Mouse (Mus musculus): ENCODE measurements at regions not wholly inside any gene's neighbourhood (a gene's known extent, or its start where the extent isn't known, plus 50 kb on each side); places are given as distances from the start of the nearest gene placed in this dataset.
"Not testable (repeated sequence)": the region's sequence is repeated elsewhere in the genome, so short reads cannot be mapped to it uniquely, and the experiment has no call there.

DNA sequence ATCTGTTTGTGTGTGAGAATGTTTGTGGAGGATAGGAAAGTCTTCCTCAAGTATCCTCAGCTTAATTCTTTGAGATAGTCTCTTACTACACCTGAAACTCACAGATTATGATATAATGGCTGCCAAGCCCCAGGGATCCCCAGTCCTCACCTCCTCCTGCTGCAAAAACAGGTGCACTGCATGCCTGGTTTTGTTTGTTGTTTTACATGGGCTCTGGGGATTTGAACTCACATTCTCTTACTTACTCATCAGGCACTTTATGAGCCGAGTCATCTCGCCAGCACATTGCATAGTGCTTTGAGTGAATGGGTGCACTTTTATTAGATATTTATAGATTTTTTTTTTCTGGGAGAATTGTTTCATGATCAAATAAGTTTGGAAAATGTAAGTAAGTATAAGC lies 56.3 kb downstream of the Mterf1b start:
- no peak for DNase-seq (ENCODE audit: low spot score in 2 of 2)

DNA sequence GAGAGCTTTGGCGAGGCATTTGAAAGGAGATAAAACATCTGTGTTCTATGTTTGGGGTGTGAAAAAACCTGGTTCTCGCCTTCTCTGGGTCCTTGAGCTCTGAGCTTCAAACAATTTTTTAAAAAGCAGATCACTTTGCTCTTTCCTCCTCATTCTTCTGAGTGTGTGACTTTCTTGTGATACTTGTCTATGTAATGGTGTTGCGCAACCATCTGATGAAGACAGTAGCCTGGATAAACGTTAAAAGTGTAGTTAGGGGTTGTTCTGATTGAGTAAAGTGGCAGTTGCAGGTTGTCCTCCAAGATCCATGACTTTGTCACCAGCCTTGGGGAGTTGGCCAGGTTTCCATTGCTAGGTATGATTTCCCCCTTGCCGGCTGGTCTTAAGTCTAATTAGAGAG lies 62.1 kb downstream of the Mterf1b start:
- DNase-seq (ENCODE audit: low spot score in 2 of 2): not testable (repeated sequence)

DNA sequence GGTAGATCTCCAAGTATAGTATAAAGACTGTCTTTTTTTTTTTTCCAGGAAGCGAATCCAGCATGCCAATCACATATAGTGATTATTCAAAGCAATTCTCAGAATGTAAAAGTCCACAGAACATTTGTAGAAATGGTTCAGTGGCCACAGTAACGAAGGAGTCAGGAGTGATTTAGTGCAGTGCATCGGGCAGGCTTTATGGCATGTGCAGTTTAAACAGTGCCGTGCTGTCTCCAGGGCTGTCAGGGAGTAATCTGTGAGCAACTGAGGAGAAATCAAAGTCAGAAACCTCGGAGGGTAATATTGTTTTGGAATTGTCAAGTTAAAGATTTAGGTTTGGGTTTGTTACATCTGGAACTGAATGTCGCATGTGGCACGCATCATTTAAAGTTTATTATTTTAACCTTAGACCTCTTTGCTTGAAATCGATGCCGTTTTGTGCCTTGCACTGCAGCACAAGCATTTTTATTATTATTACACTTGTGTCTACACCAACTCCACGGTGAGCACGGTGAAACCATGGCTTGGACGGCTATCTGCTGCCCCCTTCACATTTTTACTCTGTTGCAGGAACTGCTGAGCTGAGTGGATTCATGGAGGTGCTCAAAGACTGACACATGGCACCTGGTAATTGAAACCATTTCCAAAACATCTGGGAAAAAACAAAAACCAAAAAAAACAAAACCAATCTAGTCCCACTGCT lies 65.0 kb downstream of the Mterf1b start:
- DNase-seq (ENCODE audit: low spot score in 2 of 2): no peak

DNA sequence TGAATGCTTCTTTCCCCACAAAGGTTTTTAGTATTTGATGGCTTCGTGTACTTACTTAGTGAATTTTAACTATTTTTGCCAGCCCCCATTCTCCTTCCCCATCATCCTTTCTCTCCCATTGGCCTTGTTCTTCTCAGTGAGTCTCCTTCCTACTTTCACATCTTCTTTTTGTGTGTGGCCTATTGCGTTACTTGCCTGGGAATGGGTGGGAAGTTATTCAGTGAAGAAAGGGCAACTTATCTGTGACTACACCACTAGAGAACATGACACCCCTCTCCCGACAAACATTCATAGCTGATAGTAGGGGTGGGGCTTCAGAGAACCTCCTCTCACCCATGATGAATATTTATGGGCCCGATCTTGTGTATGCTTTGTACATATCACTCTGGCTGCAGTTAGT lies 67.1 kb downstream of the Mterf1b start:
- no peak for DNase-seq (ENCODE audit: low spot score in 2 of 2)

DNA sequence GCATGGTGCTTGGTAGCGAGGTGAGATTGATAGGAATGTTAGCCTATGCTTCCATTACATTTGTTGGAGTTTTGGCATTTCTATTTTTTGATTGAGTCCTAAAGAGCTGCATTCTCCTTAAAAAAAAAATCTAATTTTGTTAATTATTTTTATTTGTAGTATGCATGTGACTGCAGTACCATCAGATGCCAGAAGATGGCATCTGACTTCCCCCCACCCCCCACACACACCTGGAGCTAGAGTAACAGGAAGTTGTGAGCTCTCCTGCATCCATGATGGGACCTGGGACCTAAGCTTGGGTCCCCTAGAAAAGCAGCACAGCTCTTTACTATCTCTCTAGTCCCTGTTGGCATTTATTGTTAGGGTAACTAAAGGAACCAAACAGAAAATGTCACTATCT lies 70.5 kb downstream of the Mterf1b start:
- DNase-seq (ENCODE audit: low spot score in 2 of 2): no peak

DNA sequence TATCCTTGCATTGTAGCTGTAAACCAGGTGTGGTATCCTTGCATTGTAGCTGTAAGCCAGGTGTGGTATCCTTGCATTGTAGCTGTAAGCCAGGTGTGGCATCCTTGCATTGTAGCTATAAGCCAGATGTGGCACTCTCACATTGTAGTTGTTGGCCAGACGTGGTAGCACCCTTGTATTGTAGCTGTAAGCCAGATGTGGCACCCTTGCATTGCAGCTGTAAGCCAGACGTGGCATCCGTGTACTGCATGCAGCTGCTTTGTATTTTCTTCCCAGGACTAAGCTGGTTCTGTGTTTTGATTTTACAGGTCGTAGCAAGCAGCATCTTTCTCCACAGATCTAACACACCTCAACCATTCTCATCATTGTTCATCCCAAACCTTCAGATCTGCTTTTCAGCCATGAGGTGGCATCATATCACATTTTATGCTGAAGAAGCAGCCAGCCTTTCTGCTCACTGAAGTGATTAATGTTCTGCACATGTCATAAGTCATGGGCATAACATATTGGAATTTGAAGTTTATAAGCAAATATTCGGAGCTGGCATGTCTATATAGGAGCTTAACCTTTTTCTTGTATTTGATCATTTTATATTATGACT lies 71.5 kb downstream of the Mterf1b start:
- DNase-seq (ENCODE audit: low spot score in 2 of 2): peak in 1 of 2 experiments; percentile 5

DNA sequence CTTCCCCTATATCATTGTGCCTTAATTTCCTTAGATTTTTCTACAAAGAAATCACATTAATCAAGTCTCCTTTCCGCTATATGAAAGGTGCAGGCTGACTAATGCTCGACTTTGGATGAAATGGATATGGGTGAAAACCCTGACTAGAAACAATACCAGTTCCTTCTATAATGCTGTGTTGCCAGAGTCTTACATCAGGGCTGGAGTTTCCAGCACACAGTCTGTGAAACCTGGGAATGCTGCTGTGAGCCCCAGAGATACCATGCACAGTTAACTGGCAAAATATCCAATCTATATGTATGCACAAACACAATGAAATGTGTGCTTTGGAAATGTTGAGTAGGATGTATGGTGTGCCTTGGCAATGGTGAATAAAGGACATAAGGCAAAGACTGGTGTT lies 75.5 kb downstream of the Mterf1b start:
- no peak for DNase-seq (ENCODE audit: low spot score in 2 of 2)

DNA sequence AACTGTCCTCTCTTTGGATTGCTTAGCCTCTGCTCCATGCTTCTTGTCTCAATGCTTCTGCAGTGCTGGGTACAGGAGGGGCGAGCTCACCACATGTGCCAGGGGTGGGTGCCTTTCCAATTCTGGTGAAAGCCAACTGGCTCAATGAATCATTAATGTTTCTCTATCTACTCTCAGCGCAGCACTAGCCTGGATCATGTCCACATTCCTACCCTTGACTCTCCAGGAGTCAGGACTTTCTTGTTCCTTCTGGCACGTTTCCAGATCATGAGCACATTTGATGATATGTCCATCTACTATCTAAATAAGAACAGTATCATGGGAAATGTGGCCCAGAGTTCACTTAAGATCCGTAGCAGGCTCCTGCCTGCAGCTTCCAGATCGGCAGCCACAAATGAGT lies 80.8 kb downstream of the Mterf1b start:
- no peak for DNase-seq (ENCODE audit: low spot score in 2 of 2)

DNA sequence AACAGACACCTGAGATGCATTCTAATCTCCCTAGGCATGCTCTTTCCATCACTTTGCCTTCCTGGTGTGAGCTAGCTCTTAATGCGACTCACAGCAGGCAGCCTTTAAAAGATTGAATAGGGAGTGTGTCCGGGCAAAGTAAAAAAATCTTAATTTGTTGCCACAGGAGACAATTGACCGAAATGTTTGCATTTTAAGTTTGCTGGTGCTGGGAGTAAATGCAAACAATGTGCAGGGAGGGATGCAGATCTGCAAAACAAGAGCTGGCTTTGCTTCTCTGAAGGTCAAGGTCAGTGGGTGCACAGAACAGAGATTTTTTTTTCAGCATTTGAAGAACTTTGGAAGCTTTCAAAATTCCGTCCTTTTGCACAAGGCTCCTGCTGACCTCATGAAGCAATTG lies 111.4 kb downstream of the Mterf1b start:
- DNase-seq (ENCODE audit: low spot score in 2 of 2): no peak

DNA sequence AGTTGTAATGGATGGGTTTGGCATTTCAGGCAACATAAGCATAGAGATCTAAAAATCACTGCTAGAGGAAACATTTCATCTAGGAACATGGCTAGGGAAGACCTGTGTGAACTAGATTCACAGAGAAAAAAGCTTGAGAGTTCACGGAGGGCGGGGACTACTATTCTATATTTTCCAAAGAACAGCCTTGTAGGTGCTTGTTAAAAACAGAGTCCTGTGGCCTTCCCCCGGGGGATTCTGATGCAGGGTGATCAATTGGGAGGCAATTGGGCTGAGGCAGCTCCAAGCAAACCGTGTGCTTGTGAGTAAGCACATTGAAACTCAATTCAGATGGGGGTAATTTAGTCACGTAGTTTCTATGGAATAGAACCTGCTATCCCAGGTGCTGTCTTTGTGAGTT lies 112.0 kb downstream of the Mterf1b start:
- no peak for DNase-seq (ENCODE audit: low spot score in 2 of 2)

DNA sequence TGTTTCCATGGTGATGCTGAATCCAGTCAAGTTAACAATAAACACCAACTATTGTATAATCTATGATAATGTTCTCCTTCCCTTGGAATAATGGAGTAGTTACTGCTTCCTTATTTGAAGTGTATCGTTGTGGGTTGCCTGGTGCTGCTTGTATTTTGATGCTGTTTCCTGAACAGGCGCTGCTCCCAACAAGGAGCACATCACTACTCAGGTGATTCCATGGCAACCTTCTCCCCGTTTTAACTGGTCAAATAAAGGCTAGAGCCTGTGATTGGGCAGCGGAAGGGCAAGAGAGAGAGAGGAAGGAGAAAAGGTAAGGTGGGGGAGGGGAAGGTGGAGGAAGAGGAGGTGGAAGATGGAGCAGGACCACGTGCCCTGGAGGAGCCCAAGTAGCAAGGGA lies 116.3 kb downstream of the Mterf1b start:
- DNase-seq (ENCODE audit: low spot score in 2 of 2): no peak

DNA sequence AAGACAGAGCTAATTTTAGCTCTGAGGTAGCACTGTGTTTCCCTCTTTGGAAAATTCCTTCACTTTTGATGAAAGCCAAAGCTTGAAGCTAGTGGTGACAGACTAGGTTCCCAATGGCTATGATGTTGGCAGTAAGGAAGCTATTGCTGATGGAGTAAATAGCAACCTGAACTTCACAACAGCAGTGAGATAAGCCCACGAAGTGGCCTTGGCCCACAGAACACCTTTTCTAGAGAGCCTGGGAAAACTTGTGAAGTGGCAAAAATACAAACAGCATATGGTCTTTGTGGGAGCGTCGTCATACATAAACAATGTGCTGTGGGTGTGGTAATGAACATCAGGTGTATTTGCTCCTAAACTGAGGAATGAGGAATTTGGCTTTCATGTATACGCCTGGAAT lies 119.0 kb downstream of the Mterf1b start:
- DNase-seq (ENCODE audit: low spot score in 2 of 2): no peak

DNA sequence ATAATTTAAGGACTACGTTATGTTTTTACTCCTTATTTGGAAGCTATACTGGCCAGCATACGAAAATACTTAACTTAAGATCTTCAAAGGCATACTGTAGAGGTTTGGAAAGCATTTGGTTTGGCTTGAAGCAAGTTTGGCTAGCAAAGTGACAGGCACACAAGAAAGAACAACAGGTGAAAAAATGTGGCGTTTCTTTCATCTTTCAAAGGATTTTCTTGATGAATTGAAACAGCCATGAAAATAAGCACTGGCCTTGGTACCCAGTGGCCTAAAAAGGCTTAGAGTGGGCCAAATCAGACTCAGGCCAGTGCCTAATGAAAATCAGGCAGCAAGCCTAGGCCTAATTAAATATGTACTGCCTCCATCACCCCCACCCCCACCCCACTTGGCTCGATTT lies 119.4 kb downstream of the Mterf1b start:
- DNase-seq (ENCODE audit: low spot score in 2 of 2): no peak

DNA sequence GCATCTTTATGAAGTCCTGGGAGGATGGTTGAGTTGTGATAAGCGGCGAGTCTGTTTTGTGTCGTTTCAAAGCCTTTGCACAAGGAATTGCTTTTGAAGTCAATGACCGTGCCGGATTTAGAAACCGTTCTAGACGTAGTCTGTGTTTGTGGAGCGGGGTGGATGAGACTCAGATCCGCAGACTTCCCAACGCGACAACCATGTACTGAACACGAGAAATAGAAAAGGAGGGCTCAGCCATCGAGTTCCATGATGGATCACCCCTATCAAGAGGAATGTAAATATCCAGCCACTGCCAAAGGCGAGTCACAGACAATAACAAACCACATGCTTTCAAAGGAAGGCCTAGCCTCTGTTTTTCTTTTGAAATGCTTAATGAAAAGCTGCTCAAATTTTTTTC lies 120.5 kb downstream of the Mterf1b start:
- DNase-seq (ENCODE audit: low spot score in 2 of 2): no peak

DNA sequence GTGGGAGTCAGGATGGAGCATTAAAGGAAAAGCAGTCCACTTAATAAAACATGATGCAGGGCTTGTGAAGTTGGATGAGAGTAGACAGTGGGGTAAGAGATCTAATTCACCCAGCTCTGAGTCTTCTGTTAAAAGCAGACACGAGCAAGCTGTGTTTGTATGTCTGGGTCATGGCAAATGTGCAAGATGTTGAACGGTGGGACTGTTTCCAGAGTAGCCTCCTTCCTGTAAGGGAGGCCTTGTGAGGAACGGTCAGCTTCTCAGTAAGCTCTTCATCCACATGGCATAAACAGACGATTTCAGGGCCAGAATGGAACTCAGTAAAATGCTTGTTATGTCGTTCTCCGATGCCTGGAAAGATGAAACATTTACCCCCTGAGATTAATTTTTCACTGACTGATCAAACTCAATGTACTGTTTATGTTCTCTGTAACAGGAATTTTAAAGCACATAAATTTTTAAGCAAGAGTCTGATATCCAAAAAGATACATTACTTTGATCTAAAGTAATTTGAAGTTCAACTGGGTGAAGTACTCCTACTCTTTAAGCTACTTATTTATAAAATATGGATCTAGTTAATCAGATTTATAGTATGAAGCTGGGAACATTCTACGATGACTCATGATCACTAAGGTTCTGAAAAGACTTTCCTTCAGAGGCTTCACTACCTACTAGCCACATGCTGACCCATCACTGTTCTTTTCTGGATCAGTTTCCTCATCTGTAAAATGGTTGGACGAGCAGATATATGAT lies 130.6 kb downstream of the Mterf1b start:
- no peak for DNase-seq (ENCODE audit: low spot score in 2 of 2)

DNA sequence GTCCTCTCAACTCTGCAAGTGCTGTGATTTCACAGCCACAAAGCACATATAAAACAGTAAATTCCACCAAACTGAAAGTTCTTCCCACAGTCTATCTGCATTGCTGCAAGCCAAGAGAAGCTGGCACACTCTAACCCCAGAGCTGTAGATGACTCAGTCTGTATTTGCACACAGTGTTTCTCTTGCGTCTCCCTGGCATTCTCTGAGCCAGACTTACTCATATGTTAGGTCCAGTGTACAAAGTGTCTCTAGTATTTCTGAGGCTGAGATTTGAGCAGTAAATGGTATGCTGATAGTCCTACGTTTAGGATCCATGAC lies 131.2 kb downstream of the Mterf1b start:
- no peak for DNase-seq (ENCODE audit: low spot score in 2 of 2)

DNA sequence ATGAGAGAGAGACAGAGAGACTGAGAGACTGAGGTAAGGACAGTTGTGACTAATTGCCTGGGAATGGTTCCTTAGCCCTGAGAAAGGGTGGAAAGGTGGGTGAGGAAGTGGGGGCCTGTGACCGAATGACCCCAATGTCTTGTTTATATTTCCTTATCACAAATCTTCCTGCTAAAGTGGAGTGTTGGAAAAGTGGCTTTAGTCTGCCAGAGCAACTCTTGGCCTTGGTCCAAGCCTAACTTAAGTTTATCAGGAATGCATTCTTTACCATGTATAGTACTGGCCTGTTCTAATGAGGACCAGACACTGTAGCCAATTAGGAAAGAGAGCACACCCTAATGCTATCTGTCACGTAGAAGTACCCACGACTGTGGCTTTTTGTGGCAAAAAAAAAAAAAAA lies 133.6 kb downstream of the Mterf1b start:
- DNase-seq (ENCODE audit: low spot score in 2 of 2): no peak

DNA sequence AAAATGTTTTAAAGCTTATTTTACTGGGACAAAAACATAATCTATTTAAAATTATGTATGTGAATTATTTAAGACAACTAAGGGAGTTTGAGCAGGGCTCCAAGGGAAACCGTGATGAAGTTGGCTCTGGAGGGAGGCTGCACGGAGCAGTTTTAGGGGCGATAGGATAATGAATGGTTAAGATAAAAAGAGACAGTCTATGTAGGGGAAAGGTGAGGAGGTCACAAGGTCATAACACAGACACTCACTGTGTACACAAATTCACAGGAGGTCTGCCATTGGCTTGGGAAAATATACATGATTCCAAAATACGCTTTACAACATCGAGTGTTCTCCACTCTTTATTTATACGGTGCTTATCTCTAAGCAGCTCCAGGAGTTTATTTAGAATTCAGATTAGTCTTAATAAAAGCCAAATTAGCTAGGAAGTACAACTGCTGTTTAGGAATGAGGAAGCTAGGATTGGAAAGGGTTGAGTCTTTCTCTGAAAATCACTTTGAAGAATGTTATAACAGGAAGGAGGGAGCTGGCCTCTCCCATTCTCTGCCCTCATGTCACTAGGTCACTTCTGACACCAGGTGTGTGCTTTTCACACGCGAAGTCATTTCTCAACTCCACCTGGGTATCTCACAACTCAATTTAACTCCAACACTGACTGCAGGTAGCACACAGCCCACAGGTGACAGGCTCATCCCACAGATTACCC lies 134.3 kb downstream of the Mterf1b start:
- DNase-seq (ENCODE audit: low spot score in 2 of 2): no peak

DNA sequence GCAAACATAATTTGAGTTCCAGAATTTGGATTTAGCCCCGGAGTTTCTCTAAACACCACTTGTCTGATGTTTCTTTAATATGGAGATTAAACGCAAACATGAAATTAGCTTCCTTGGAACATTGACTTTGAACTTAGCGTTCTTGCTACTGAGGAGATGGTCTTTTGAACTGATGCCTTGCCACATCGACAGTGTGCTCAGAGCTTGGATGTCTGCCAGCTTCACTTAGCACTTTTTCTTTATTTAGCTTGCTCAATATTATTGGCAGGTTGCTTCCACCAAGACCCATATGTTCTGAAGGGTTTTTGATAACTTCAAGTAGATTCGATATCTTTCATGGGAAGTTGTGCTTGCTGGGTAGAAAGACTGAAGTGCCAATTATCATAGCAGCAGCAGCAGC lies 143.5 kb downstream of the Mterf1b start:
- DNase-seq (ENCODE audit: low spot score in 2 of 2): no peak

DNA sequence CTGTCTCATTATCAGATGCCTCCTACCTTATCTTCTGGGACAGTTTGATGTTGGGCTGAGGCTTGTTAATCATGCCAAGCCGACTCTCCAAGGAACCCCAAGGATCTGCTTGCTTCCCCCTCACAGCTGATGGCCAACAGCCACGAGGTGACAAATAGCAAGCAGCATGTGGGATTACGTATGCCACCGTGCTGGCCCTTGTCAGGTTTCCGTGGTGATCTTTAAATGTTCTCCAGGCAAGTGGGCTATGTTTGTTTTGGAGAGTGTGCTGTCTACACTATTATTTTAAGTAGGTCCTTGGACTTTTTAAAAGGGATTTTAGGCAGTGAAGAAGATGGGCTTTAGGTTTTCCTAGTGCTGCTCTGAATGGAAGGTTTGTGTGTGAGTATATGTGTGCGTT lies 149.8 kb downstream of the Mterf1b start:
- no peak for DNase-seq (ENCODE audit: low spot score in 2 of 2)

DNA sequence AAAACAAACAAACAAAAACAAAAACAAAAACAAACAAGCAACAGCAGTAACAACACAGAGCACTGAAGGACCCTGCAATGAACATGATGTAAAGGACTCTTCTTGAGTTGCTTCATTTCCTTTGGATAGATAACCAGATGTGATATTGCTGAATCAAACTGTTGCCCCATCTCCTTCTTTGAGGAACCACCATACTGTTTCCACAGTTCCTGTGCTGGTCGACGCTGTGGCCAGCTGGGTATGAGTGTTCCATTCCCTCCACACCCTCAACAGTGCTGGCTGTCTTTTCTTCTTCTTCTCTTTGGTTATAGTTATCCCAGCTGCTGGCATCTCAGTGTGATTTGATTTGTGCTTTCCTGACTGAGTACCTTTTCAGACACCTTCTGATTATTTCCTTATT lies 152.3 kb downstream of the Mterf1b start:
- no peak for DNase-seq (ENCODE audit: low spot score in 2 of 2)

DNA sequence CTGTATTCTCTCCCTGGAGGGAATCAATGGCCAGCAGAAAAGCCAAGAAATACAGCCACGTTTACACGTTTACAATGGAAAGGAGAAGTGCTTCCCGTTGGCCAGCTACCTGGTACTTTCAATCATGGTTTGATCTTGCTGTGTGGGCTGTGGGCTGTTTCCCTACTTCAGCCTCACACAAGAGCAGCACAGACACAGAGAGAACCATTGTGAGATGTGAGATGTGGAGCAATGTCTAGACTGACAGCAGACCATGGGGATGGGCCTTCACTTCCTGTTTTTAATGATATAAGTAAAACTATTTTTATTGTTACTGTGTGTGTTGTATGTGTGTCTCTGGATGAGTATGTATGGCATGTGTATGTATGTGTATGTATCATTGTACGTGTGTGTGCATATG lies 156.2 kb downstream of the Mterf1b start:
- DNase-seq (ENCODE audit: low spot score in 2 of 2): no peak

DNA sequence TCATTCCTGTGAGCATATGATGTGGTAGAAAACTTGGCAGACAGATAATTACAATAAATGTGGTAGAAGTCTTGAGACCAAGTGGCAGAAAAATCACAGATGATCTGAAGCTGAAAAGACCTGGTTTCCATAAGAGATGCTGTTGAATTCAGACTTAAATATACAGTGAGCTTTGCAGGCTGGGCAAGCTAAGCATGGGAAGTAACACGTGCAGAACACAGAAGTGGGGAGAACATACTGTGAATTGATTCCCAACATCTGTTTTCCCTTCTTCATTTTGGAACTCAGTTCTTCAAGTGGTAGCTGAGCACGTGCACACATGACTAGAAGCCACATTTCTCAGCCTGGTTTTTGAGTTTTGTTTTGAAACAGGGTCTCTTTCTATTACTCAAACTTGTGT lies 157.8 kb downstream of the Mterf1b start:
- no peak for DNase-seq (ENCODE audit: low spot score in 2 of 2)
